Mouse (Mus musculus): ENCODE data around the gene Rtl10.

The Rtl10 gene

GRCm38 (mm10) chr16:18498558-18498990, at the start of gene Rtl10, which contains the start of gene Gnb1l:
TSS of gene Rtl10 (plus strand) at chr16:18498901.
TSS of gene Gnb1l (plus strand) at chr16:18498713.
- peak; percentile 98 for DNase-seq

GRCm38 (mm10) chr16:18449005-18449404, 49.7 kb upstream of the Rtl10 start:
- DNase-seq = no peak

DNA sequence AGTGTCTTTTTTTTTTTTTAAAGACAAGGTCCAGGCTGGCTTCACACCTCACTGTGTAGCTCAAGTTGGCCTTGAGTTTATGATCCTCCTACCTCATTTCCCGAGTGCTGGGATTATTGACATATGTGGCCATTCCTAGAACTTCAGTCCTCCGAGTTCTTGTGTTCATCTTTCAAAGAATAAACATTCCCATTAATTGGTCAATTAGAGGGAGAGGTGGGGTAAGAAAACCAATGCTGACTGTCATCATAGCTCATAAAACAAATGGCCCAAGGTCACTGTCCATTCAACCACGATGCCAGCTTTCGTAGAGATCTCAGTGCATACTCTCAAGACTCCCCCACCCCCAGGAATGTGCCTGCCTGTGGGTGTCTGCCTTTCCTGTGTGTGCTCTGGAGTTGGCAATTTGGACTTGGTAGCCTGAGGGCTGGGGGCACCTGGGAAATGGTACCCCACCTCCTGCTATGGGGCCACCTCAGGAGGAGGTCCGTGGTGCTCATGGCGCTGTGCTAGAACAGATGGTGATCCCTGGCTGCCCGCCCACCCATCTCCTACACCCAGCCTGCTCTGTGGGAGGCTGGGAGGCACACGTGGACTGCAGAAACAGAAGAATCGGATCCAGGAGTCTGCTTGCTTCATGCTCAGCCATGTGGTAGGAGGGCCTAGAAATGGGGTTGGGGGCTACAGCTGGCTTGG, 47.1 kb upstream of the Rtl10 start:
- no peak for DNase-seq

DNA sequence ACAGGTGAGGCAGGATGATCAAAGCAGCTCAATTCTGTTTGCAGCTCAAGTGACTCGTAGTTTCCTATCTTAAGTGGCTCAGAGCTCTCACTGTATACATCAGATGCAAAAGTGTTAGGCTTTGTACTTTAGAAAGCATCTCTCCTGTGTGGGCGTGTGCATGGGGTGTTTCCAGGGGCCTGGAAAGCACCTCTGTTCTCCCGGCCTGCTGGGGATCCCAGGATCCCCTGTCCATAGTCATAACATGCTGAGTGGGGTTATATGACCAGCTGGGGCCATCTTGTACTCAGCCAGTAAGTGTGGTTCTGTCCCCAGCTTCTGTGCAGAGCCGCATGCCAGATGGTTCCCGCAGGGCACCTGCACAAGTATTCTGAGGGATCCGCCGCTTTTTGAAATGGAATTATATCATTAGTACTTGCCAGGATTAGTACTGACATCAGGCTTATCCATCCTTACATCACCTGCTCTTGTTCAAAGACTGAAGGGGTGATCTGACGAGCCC, 46.3 kb upstream of the Rtl10 start:
- DNase-seq = no peak

- no peak for DNase-seq
Measured at GRCm38 (mm10) chr16:18453846-18454245, 44.9 kb upstream of the Rtl10 start.

DNA sequence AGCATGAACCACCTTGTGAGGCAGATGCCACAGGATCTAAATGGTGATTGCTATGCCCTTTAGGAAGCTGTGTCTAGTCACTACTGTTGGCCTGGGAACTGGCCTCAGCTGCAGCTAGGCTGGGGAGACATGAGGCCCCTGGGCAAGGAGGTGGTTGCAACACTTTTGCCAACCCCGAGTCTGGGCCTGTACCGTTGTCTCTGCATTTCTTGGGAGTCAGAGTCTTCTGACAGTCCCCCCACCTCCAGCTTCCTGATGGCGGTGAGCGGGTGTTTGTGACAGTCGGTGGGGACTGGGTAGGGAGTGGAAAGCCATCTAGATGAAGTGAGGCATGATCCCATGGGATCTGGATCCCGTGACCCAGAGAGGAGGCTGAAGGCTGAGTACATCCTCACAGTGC, 43.3 kb upstream of the Rtl10 start:
- DNase-seq = no peak

- no peak for DNase-seq
Measured at GRCm38 (mm10) chr16:18458661-18459060, 40.0 kb upstream of the Rtl10 start.

- peak; percentile 72 for DNase-seq
Measured at GRCm38 (mm10) chr16:18459335-18459954, 39.3 kb upstream of the Rtl10 start.

- DNase-seq = peak; percentile 86
Measured at GRCm38 (mm10) chr16:18459955-18460370, 38.7 kb upstream of the Rtl10 start.

GRCm38 (mm10) chr16:18460826-18461225, 37.9 kb upstream of the Rtl10 start:
- no peak for DNase-seq

- peak; percentile 47 for DNase-seq
Measured at GRCm38 (mm10) chr16:18462031-18462430, 36.7 kb upstream of the Rtl10 start.

GRCm38 (mm10) chr16:18462598-18462997, 36.1 kb upstream of the Rtl10 start:
- peak; percentile 54 for DNase-seq

- DNase-seq = peak; percentile 48
Measured at GRCm38 (mm10) chr16:18464271-18464670, 34.4 kb upstream of the Rtl10 start.

GRCm38 (mm10) chr16:18470829-18471228, 27.9 kb upstream of the Rtl10 start:
- DNase-seq = no peak

- no peak for DNase-seq
Measured at GRCm38 (mm10) chr16:18471381-18471955, 27.2 kb upstream of the Rtl10 start.

DNA sequence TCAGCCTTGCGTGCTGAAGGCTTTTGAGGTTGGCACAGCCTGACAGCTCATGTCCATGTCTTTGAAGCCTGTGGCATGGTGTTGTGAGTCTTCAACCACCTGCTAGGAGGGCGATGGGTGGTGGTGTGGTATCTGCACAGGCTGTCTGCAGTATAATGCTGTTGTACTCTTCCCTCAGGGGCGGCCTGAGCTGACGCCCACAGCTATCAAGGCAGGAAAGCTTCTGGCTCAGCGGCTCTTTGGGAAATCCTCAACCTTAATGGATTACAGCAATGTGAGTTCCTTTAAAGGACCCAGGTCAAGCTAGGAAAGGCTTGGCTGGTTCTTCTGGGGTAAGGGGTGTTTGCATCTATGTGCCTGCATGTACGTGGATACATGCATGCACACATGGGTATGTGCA, 26.7 kb upstream of the Rtl10 start:
- DNase-seq = no peak

GRCm38 (mm10) chr16:18472416-18472815, 26.3 kb upstream of the Rtl10 start:
- DNase-seq = no peak

- no peak for DNase-seq
Measured at GRCm38 (mm10) chr16:18472976-18473375, 25.7 kb upstream of the Rtl10 start.

DNA sequence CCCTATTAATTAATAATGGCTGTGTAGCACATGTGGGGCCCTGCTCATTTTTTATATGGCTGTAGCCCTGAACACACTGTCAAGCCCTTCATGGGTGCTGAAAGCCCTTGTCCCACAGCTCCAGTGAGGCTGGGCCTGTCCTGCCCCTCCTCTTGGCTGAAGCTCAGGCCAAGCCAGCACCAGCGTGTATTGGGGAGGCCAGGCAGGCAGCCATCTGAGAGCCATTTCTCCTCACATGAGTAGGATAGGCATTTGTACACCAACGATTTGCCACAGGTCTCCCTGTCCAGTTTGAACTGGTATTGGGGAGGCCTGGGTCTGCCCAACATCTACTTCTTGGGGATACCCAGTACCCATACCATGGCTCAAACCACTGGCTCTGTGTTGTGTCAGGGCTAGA, 24.7 kb upstream of the Rtl10 start:
- no peak for DNase-seq

DNA sequence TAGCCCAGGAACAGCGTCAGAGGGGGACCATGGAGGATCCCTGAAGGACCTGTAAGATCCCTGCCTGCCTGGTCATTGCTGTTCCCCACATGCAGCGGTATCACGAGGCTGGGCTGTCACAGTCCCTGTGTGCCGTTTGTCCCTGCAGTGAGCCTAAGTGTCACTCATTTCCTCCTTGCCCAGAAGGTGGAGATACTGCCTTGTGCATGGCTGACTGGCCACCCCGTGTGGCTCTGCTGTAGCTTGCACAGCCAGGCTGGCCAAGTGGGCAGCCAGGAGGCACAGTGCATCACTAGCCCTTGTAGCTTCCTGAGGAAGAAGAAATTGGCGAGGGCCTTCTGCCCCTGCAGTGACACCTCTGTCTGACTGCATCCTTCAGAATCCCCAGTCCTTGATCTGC, 20.7 kb upstream of the Rtl10 start:
- no peak for DNase-seq

DNA sequence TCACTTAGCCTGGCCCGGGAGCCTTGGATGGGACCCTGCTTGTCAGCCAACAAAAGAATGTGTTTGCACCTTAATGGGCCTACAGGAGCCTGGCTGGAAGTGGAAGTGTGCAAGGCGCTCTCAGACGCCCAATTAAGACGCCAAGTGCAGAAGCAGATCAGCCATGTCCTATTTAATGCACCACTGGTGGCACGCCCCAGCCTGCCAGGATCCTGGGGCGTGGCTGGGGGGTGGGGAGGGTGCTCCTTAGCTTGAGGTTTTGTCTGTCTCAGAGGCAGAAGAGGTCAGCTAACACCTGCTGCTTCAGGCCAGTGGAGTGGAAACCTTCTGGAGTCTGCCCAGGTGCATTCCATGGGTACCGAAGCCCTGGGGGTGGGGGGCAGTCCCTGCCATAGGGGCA, 19.0 kb upstream of the Rtl10 start:
- DNase-seq = no peak

DNA sequence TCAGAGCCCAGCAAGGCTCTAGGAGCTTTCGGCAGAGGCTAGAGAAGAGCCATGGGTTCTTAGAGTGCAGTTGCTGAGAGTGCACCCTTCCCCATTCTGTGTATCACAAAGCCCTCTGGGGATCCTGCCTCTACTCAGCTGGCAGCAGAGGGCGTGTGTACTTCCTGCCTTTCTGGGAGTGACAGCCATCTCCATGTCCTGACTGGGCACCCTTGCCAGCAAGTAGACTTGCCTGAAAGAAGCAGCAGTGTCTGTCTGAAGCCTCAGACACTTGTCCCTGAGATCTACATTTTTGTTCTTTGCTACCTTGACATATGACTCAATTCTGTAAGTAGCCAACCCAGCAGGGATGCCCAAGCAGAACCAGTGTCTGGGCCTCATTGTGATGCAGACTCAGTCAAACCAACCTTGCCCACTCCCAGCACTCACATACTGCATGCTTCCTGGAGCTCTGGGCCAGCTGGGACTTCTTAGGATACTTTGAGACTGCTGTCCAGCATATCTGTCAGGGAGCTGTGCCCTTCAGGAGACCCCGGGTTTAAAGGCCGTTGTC, 17.7 kb upstream of the Rtl10 start:
- no peak for DNase-seq

- no peak for DNase-seq
Measured at GRCm38 (mm10) chr16:18482431-18482830, 16.3 kb upstream of the Rtl10 start.

GRCm38 (mm10) chr16:18483839-18484238, 14.9 kb upstream of the Rtl10 start:
- no peak for DNase-seq
